Mouse (Mus musculus): Measurements from ENCODE around the gene Ppp2r2d. TPM values are rescaled to one million over a fixed set of nuclear protein-coding genes. Genes with fewer than 3 reads are reported as not detected.

The Ppp2r2d gene
- polyA plus RNA-seq, 1 experiment from 2014 or later: 32.1 TPM

DNA sequence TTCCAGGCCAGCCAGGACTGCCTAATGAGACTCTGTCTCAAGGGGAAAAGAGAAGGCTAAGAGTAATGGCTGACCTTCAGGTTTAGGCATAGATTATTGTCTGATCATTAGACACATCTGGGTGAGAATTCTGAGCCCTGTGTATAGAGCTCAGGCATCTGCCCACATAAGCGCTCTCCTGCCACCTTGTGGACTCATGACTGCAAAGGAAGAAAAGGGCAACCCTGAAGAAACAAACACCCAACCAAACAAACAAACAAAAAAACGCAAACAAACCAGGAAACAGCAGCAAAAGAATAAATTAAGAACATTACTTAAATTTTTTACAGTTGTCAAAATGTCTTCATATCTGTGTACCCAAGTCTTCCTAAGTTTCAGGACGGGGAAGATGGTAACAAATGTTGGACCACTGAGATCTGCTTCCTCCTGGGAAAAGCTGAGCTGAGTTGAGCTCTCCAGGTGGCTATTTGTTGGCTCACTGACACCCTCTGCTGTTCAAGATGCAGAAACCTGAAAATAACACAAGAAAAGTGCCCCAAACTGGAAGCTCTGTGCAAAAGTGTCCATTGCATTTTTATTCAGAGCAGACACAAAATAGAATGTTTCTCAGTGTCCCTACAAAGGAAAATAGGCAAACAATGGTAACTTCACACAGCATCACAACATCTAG lies 78.0 kb downstream of the Ppp2r2d start:
- H3K27ac ChIP-seq: no peak overlapping the region
- 3% methylated on average over 3 of the region's 3 CpGs for WGBS
- no peak overlapping the region for H3K4me2 ChIP-seq (ENCODE audit: low read length)
- H3K4me3 ChIP-seq (replicated peaks; ENCODE audit: low read depth, low read length): no peak overlapping the region
- TF ChIP-seq CTCF (IDR thresholded peaks at IDR 0.05; ENCODE audit: low read depth): peak; percentile 68
- no peak overlapping the region for H3K9ac ChIP-seq (ENCODE audit: low read depth, low read length)
- H3K4me1 ChIP-seq (replicated peaks; ENCODE audit: insufficient read depth, low read length): peaks cover 1% of the 10 kb centered on the region; the same call in 1 of the 2 replicates
- no peaks in the 10 kb centered on the region for H3K27me3 ChIP-seq (ENCODE audit: insufficient read depth, low read length)
- H3K36me3 ChIP-seq (ENCODE audit: insufficient read depth, low read length): no peaks in the 10 kb centered on the region
- ATAC-seq (replicated peaks; ENCODE audit: low FRiP score, low read depth) (no peak), DNase-seq (ENCODE audit: low spot score) (peak; percentile 76)
- no peaks in the 10 kb centered on the region for H3K9me3 ChIP-seq (replicated peaks; ENCODE audit: low read length)

DNA sequence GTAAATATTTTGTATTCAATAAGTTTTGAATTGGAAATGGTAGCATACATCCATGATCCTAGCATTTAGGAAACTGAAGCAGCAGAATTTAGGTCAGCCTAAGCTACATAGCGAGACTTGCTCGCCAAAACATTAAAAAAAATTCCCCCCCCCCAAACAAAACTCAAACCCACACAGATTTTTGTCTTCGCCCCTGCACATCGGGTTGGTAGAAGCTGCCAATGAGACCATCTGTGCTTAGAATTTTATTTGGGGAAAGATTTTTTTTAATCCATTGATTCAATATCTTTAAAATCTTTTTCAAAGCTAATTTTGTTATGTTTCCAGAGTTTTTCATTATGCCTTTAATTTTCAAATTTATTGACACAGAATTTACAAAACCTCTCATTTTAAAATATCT lies 82.6 kb downstream of the Ppp2r2d start:
- no peak for DNase-seq (ENCODE audit: low spot score)
- H3K4me1 ChIP-seq (replicated peaks; ENCODE audit: insufficient read depth, low read length): no peaks in the 10 kb centered on the region
- no peak overlapping the region for H3K27ac ChIP-seq
- ATAC-seq (replicated peaks; ENCODE audit: low FRiP score, low read depth): no peak
- H3K9ac ChIP-seq (ENCODE audit: low read depth, low read length): no peak overlapping the region
- H3K36me3 ChIP-seq (ENCODE audit: insufficient read depth, low read length): no peaks in the 10 kb centered on the region
- H3K4me2 ChIP-seq (ENCODE audit: low read length): no peak overlapping the region
- no peak for TF ChIP-seq CTCF (IDR thresholded peaks at IDR 0.05; ENCODE audit: low read depth)
- WGBS: 92% methylated on average over 4 of the region's 4 CpGs
- no peak overlapping the region for H3K4me3 ChIP-seq (replicated peaks; ENCODE audit: low read depth, low read length)
- no peaks in the 10 kb centered on the region for H3K27me3 ChIP-seq (ENCODE audit: insufficient read depth, low read length)
- no peaks in the 10 kb centered on the region for H3K9me3 ChIP-seq (replicated peaks; ENCODE audit: low read length)

Other genes with a start within 250 kb of the Ppp2r2d start
- 16.5 and 19.5 TPM in 2 replicates for gene Mapk1ip1, start 194 bp downstream of the Ppp2r2d start, polyA plus RNA-seq (2015; fragmentation: Nextera tagmentation; extraction: Ambion mirVana)
- gene Bnip3, start 63.4 kb downstream of the Ppp2r2d start, polyA plus RNA-seq (2015; fragmentation: Nextera tagmentation; extraction: Ambion mirVana): 125 and 129 TPM in 2 replicates
- gene Jakmip3, start 94.7 kb downstream of the Ppp2r2d start, polyA plus RNA-seq (2015; fragmentation: Nextera tagmentation; extraction: Ambion mirVana): 0.05 TPM in 1 of 2 replicates, not detected in the other
- gene Dpysl4, start 239.9 kb downstream of the Ppp2r2d start, polyA plus RNA-seq (2015; fragmentation: Nextera tagmentation; extraction: Ambion mirVana): 7.5 and 9.6 TPM in 2 replicates